Mouse (Mus musculus): ENCODE results near the gene Tigd2. TPM values are rescaled to one million over a fixed set of nuclear protein-coding genes. Genes with fewer than 3 reads are reported as not detected.

The Tigd2 gene
- polyA plus RNA-seq, 1 experiment from 2014 or later: 11.5 TPM

Other genes starting within 250 kb of the Tigd2 start
- 10.9 and 12.5 TPM in 2 replicates for gene Fam13a, start 184.3 kb upstream of the Tigd2 start, polyA plus RNA-seq (2015; fragmentation: Nextera tagmentation; extraction: Ambion mirVana)
- 9.0 and 9.3 TPM in 2 replicates for gene Gprin3, start 217.4 kb downstream of the Tigd2 start, polyA plus RNA-seq (2015; fragmentation: Nextera tagmentation; extraction: Ambion mirVana)